Mouse (Mus musculus) kidney, embryonic 14.5 days (tissue): ENCODE measurements around the gene Gm2663. TPM values are rescaled to one million over a fixed set of nuclear protein-coding genes. Genes with fewer than 3 reads are reported as not detected.
"Not testable (repeated sequence)": the region's sequence is repeated elsewhere in the genome, so short reads cannot be mapped to it uniquely, and the experiment has no call there.

Source experiments
- ATAC-seq: fragments of 200-750 bp; cut with Nextera tagmentation; 2 replicates; pipeline ENCODE4 v1.8.0; 2017; ENCODE audit warnings: moderate number of reproducible peaks, mild to moderate bottlenecking, moderate TSS enrichment, moderate library complexity; ENCODE audit not compliant: low FRiP score, low TSS enrichment
- H3K27ac ChIP-seq: fragments of 300-500 bp; sonication (generic); 2 replicates; pipeline ENCODE4 v1.5.1; 2014; ENCODE audit warnings: low read depth, mild to moderate bottlenecking, low read length, moderate library complexity, mixed read lengths
- H3K27me3 ChIP-seq: fragments of 300-500 bp; sonication (generic); 2 replicates; pipeline ENCODE4 v1.6.1; 2014; ENCODE audit warnings: mild to moderate bottlenecking, low read length; ENCODE audit not compliant: control insufficient read depth, insufficient read depth
- H3K36me3 ChIP-seq: fragments of 300-500 bp; sonication (generic); 2 replicates; pipeline ENCODE4 v1.6.1; 2014; ENCODE audit warnings: low read length, mixed read lengths; ENCODE audit not compliant: control insufficient read depth, insufficient read depth
- H3K4me1 ChIP-seq: fragments of 300-500 bp; sonication (generic); 2 replicates; pipeline ENCODE4 v1.6.1; 2014; ENCODE audit warnings: low read length, mixed read lengths; ENCODE audit not compliant: control insufficient read depth, insufficient read depth
- H3K4me2 ChIP-seq: fragments of 300-500 bp; sonication (generic); replicated peaks from 2 replicates; pipeline ENCODE4 v1.6.1; 2014; ENCODE audit warnings: low read depth, mild to moderate bottlenecking, low read length
- H3K4me3 ChIP-seq: fragments of 300-500 bp; sonication (generic); 2 replicates; pipeline ENCODE4 v1.5.1; 2014; ENCODE audit warnings: mild to moderate bottlenecking, low read length
- H3K9ac ChIP-seq: fragments of 300-500 bp; sonication (generic); 2 replicates; pipeline ENCODE4 v1.6.1; 2014; ENCODE audit warnings: low read depth, mild to moderate bottlenecking, low read length, moderate library complexity
- H3K9me3 ChIP-seq: fragments of 300-500 bp; sonication (generic); 2 replicates; pipeline ENCODE4 v1.6.1; 2016; ENCODE audit warnings: low read length; ENCODE audit not compliant: control insufficient read depth
- WGBS: fragments of 180-500 bp; shearing (Covaris S2); extraction: QIAGEN DNeasy Blood & Tissue Kit; methylation state at CpG from one replicate; pipeline ENCODE4 v1.1.7; 2014; 5-methylcytosine and 5-hydroxymethylcytosine counted together
- polyA plus RNA-seq: library from polyadenylated mRNA; unstranded; fragments of >200 nt; fragmentation: Nextera tagmentation; extraction: Ambion mirVana; gene quantifications from 2 replicates; pipeline ENCODE4 v1.2.1, GENCODE M21; 2014

The Gm2663 gene
- not detected in 2 replicates for polyA plus RNA-seq

GRCm38 (mm10) chr6:40999379-40999778, at the start of gene Gm2663:
Gene Gm2663, minus strand, starts transcription at chr6:40999479.
- H3K36me3 ChIP-seq, H3K9me3 ChIP-seq, H3K4me2 ChIP-seq, H3K4me3 ChIP-seq, ATAC-seq, H3K4me1 ChIP-seq, H3K9ac ChIP-seq, H3K27ac ChIP-seq, H3K27me3 ChIP-seq: not testable (repeated sequence)

GRCm38 (mm10) chr6:41048602-41049001, 49.3 kb upstream of the Gm2663 start:
- ATAC-seq, result no peak
- no peak overlapping the region for H3K9ac ChIP-seq
- H3K4me3 ChIP-seq, result no peak overlapping the region
- no peaks in the 10 kb centered on the region for H3K4me1 ChIP-seq
- no peaks in the 10 kb centered on the region for H3K9me3 ChIP-seq
- H3K36me3 ChIP-seq, result no peaks in the 10 kb centered on the region
- no peak overlapping the region for H3K27ac ChIP-seq
- 25% methylated on average over 1 of the region's 1 CpGs for WGBS
- no peak overlapping the region for H3K4me2 ChIP-seq
- no peaks in the 10 kb centered on the region for H3K27me3 ChIP-seq

- no peak for ATAC-seq
- Histone ChIP-seq H3K4me1 (no peaks in the 10 kb centered on the region), H3K4me2 (no peak overlapping the region), H3K4me3 (no peak overlapping the region), H3K36me3 (no peaks in the 10 kb centered on the region), H3K9ac (no peak overlapping the region), H3K27me3 (no peaks in the 10 kb centered on the region), H3K9me3 (no peaks in the 10 kb centered on the region), H3K27ac (no peak overlapping the region)
- 75% methylated on average over 1 of the region's 1 CpGs for WGBS
These were observed 48.7 kb upstream of the Gm2663 start for GRCm38 (mm10) chr6:41047961-41048360.

- Histone ChIP-seq H3K4me3 (no peak overlapping the region), H3K9me3 (no peaks in the 10 kb centered on the region), H3K27ac (no peak overlapping the region), H3K9ac (no peak overlapping the region), H3K4me2 (no peak overlapping the region), H3K27me3 (no peaks in the 10 kb centered on the region), H3K4me1 (no peaks in the 10 kb centered on the region), H3K36me3 (no peaks in the 10 kb centered on the region)
- ATAC-seq, result no peak
- WGBS, result 71% methylated on average over 1 of the region's 1 CpGs
These were observed 47.9 kb upstream of the Gm2663 start for GRCm38 (mm10) chr6:41047202-41047601.

GRCm38 (mm10) chr6:41046553-41046952, 47.3 kb upstream of the Gm2663 start:
- no peak overlapping the region for H3K27ac ChIP-seq
- no peaks in the 10 kb centered on the region for H3K9me3 ChIP-seq
- ATAC-seq, result no peak
- H3K4me2 ChIP-seq, result no peak overlapping the region
- WGBS, result 70% methylated on average over 2 of the region's 2 CpGs
- H3K4me3 ChIP-seq, result no peak overlapping the region
- no peak overlapping the region for H3K9ac ChIP-seq
- H3K4me1 ChIP-seq, result no peaks in the 10 kb centered on the region
- no peaks in the 10 kb centered on the region for H3K27me3 ChIP-seq
- H3K36me3 ChIP-seq, result no peaks in the 10 kb centered on the region

GRCm38 (mm10) chr6:41044753-41045152, 45.5 kb upstream of the Gm2663 start:
- Histone ChIP-seq H3K4me2 (no peak overlapping the region), H3K27ac (no peak overlapping the region), H3K36me3 (no peaks in the 10 kb centered on the region), H3K27me3 (no peaks in the 10 kb centered on the region), H3K4me3 (no peak overlapping the region), H3K4me1 (no peaks in the 10 kb centered on the region), H3K9ac (no peak overlapping the region), H3K9me3 (no peaks in the 10 kb centered on the region)
- WGBS, result 86% methylated on average over 1 of the region's 1 CpGs
- ATAC-seq, result no peak

GRCm38 (mm10) chr6:41044314-41044713, 45.0 kb upstream of the Gm2663 start:
- H3K27ac ChIP-seq, result no peak overlapping the region
- H3K27me3 ChIP-seq, result no peaks in the 10 kb centered on the region
- no peak for ATAC-seq
- H3K4me1 ChIP-seq, result no peaks in the 10 kb centered on the region
- no peak overlapping the region for H3K9ac ChIP-seq
- H3K36me3 ChIP-seq, result no peaks in the 10 kb centered on the region
- no peaks in the 10 kb centered on the region for H3K9me3 ChIP-seq
- WGBS, result 80% methylated on average over 1 of the region's 1 CpGs
- H3K4me3 ChIP-seq, result no peak overlapping the region
- H3K4me2 ChIP-seq, result no peak overlapping the region

- H3K36me3 ChIP-seq, result no peaks in the 10 kb centered on the region
- no peak within 1 kb of the TSS for H3K4me2 ChIP-seq
- ATAC-seq, result no peak
- no peak within 1 kb of the TSS for H3K27ac ChIP-seq
- no peaks in the 10 kb centered on the region for H3K9me3 ChIP-seq
- no peaks in the 10 kb centered on the region for H3K4me1 ChIP-seq
- no peaks in the 10 kb centered on the region for H3K27me3 ChIP-seq
- H3K4me3 ChIP-seq, result no peak within 1 kb of the TSS
- H3K9ac ChIP-seq, result no peak within 1 kb of the TSS
These were observed 36.1 kb upstream of the Gm2663 start, which contains the start of gene 2210010C04Rik for GRCm38 (mm10) chr6:41035409-41035808. Gene 2210010C04Rik, minus strand, starts transcription at chr6:41035509.

GRCm38 (mm10) chr6:41032802-41033201, 33.5 kb upstream of the Gm2663 start:
- no peak overlapping the region for H3K4me3 ChIP-seq
- no peaks in the 10 kb centered on the region for H3K9me3 ChIP-seq
- H3K9ac ChIP-seq, result no peak overlapping the region
- ATAC-seq, result no peak
- H3K36me3 ChIP-seq, result no peaks in the 10 kb centered on the region
- H3K27ac ChIP-seq, result no peak overlapping the region
- no peaks in the 10 kb centered on the region for H3K27me3 ChIP-seq
- WGBS, result 86% methylated on average over 6 of the region's 6 CpGs
- H3K4me2 ChIP-seq, result no peak overlapping the region
- no peaks in the 10 kb centered on the region for H3K4me1 ChIP-seq

GRCm38 (mm10) chr6:41032231-41032630, 33.0 kb upstream of the Gm2663 start:
- H3K4me1 ChIP-seq, result no peaks in the 10 kb centered on the region
- H3K9ac ChIP-seq, result no peak overlapping the region
- ATAC-seq, result no peak
- no peaks in the 10 kb centered on the region for H3K36me3 ChIP-seq
- no peaks in the 10 kb centered on the region for H3K27me3 ChIP-seq
- no peak overlapping the region for H3K27ac ChIP-seq
- no peaks in the 10 kb centered on the region for H3K9me3 ChIP-seq
- H3K4me2 ChIP-seq, result no peak overlapping the region
- H3K4me3 ChIP-seq, result no peak overlapping the region
- WGBS, result 81% methylated on average over 3 of the region's 3 CpGs
